Mouse (Mus musculus): ENCODE results near the gene Dnmt3b.

Gene Dnmt3b

GRCm38 (mm10) chr2:153649298-153650013 is at the start of gene Dnmt3b:
Gene Dnmt3b, plus strand, starts transcription at chr2:153649450.
- peak; percentile 74 for DNase-seq

- peak; percentile 30 for DNase-seq
Observed at GRCm38 (mm10) chr2:153600021-153600666, 49.1 kb upstream of the Dnmt3b start.

- no peak for DNase-seq
Observed at GRCm38 (mm10) chr2:153600667-153601648, 48.3 kb upstream of the Dnmt3b start.

GRCm38 (mm10) chr2:153603724-153604123 is 45.5 kb upstream of the Dnmt3b start:
- DNase-seq = no peak

- peak; percentile 81 for DNase-seq
Observed at GRCm38 (mm10) chr2:153606421-153606820, 42.8 kb upstream of the Dnmt3b start.

GRCm38 (mm10) chr2:153607870-153608515 is 41.3 kb upstream of the Dnmt3b start:
- peak; percentile 61 for DNase-seq

GRCm38 (mm10) chr2:153609058-153609457 is 40.2 kb upstream of the Dnmt3b start:
- DNase-seq = no peak

GRCm38 (mm10) chr2:153609548-153609947 is 39.7 kb upstream of the Dnmt3b start:
- peak; percentile 84 for DNase-seq

- DNase-seq = no peak
Observed at GRCm38 (mm10) chr2:153610426-153611240, 38.6 kb upstream of the Dnmt3b start.

GRCm38 (mm10) chr2:153611241-153611630 is 38.0 kb upstream of the Dnmt3b start:
- no peak for DNase-seq

GRCm38 (mm10) chr2:153611743-153612142 is 37.5 kb upstream of the Dnmt3b start:
- DNase-seq = no peak

GRCm38 (mm10) chr2:153612594-153613281 is 36.5 kb upstream of the Dnmt3b start:
- no peak for DNase-seq

- no peak for DNase-seq
Observed at GRCm38 (mm10) chr2:153616893-153617292, 32.4 kb upstream of the Dnmt3b start.

GRCm38 (mm10) chr2:153618439-153618838 is 30.8 kb upstream of the Dnmt3b start:
- no peak for DNase-seq

- DNase-seq = no peak
Observed at GRCm38 (mm10) chr2:153618889-153619288, 30.4 kb upstream of the Dnmt3b start.

- DNase-seq = no peak
Observed at GRCm38 (mm10) chr2:153622449-153622848, 26.8 kb upstream of the Dnmt3b start.

GRCm38 (mm10) chr2:153630950-153631349 is 18.3 kb upstream of the Dnmt3b start:
- DNase-seq = no peak

GRCm38 (mm10) chr2:153631976-153632870 is 17.0 kb upstream of the Dnmt3b start, which contains the start of gene Commd7:
Gene Commd7, minus strand, starts transcription at chr2:153632781.
- DNase-seq = peak; percentile 93

- DNase-seq = no peak
Observed at GRCm38 (mm10) chr2:153632871-153633226, 16.4 kb upstream of the Dnmt3b start.

GRCm38 (mm10) chr2:153633259-153633658 is 16.0 kb upstream of the Dnmt3b start:
- no peak for DNase-seq
